Mouse (Mus musculus): ENCODE results near the gene Rala.

- TF ChIP-seq CTCF (IDR thresholded peaks at IDR 0.05; ENCODE audit: low read depth, low read length) (no peak), POLR2AphosphoS5 (IDR thresholded peaks at IDR 0.05; ENCODE audit: insufficient replicate concordance, low read depth, low read length) (no peak), TAL1 (conservative IDR thresholded peaks at IDR 0.05; ENCODE audit: low read depth, low read length) (no peak)
These were observed 49.4 kb upstream of the Rala start for GRCm38 (mm10) chr13:17993515-17993847.

Measured in G1E (cell line).